Mouse (Mus musculus) megakaryocyte, embryonic 14.5 days (primary cell): ENCODE data around the gene Tgfb1i1. TPM values are rescaled to one million over a fixed set of nuclear protein-coding genes. Genes with fewer than 3 reads are reported as not detected.

Source experiments
- H3K27me3 ChIP-seq: replicated peaks from 2 replicates; pipeline ENCODE3; 2012; ENCODE audit warnings: inconsistent platforms
- H3K36me3 ChIP-seq: replicated peaks from 2 replicates; pipeline ENCODE3; 2012; ENCODE audit warnings: low read length, inconsistent platforms, mixed read lengths
- H3K4me1 ChIP-seq: 2 replicates; pipeline ENCODE4 v1.6.1; 2012; ENCODE audit warnings: inconsistent platforms
- H3K4me3 ChIP-seq: replicated peaks from 2 replicates; pipeline ENCODE3; 2012; ENCODE audit warnings: moderate library complexity, mild to moderate bottlenecking, inconsistent platforms
- H3K9me3 ChIP-seq: 2 replicates; pipeline ENCODE4 v1.6.1; 2012; ENCODE audit warnings: inconsistent platforms
- FLI1 ChIP-seq: IDR thresholded peaks from 2 replicates; pipeline ENCODE4 v1.6.1; 2012; ENCODE audit warnings: low read length, inconsistent platforms, mixed read lengths
- GATA1 ChIP-seq: IDR thresholded peaks from 3 replicates; pipeline ENCODE4 v1.6.1; 2012; ENCODE audit warnings: mixed read lengths, low read length, inconsistent platforms, borderline replicate concordance
- polyA plus RNA-seq: library from polyadenylated mRNA; stranded (reverse); fragments of >175 nt; gene quantifications from 2 replicates; pipeline ENCODE4 v1.2.3, GENCODE M21; 2012; ENCODE audit warnings: low replicate concordance; ENCODE audit not compliant: insufficient read depth

Gene Tgfb1i1
- 12.9 TPM in 2 replicates for polyA plus RNA-seq

DNA sequence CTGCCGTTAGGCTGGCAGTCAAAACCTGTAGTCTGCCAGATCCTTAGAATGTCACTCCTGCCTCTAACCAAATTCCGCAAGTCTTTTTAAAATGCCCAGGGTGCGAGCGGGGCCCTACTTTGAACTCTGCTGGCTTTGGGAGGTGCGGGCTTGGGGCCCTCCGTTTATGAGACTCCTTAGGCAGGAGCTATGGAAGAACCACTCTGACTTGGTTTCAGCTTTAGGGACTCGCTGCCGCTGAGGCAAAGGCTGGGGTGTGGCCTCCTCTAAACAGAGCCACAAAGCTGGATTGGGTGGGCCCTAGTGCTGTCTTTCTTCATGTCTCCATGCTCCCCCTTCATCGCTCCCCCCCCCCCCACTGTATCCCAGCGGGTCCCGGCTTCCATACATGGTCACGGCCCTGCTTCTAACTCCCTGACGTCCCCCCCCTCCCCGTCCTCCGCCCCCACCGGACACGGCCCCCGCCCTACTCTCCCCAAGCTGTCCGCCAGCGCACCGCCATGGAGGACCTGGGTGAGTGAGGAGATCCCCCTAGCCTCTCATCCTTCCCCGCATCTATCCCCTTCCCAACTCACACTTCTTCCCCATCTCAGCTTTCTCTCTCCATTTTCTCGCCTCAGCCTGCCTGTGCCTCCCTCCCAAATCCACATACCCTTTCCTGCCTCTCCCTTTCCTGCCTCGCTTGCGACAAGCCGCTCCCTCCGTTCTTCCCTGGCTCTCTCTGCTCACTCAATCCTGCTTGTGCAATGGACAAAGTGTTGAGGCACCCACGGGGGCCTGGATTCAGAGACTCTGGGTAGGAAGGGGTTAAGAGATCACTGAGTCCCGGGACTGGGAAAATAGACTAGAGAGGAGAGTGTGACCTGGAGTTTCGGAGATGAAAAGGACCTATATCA is at the start of gene Tgfb1i1:
Gene Tgfb1i1 (plus strand): TSS at position 317 of the 896 bp plus-strand sequence.
- H3K9me3 ChIP-seq = no peaks in the 10 kb centered on the region
- H3K36me3 ChIP-seq = peaks cover 45% of the 10 kb centered on the region
- TF ChIP-seq FLI1 = no peak
- TF ChIP-seq GATA1 = no peak
- H3K4me3 ChIP-seq = peak within 1 kb of the TSS; percentile 88
- peaks cover 21% of the 10 kb centered on the region for H3K4me1 ChIP-seq
- H3K27me3 ChIP-seq = peaks cover 22% of the 10 kb centered on the region

DNA sequence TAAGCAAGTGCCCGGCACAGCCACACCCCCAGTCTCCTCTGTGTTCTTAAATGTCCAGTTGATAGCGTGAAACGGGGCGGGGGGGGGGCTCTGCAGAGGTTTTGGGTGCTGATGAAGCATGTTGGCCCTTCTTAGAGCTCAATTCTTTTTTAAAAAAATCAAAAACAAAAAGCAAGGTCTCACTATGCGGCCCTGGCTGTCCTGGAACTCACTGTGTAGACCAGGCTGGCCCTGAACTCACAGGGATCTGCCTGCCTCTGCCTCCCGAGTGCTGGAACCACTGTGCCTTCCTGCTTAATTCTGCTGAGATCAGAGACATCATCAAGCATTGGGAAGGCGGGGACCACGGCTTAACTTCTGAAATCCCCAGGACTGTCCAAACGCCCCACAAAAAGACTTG is 45.0 kb upstream of the Tgfb1i1 start:
- Histone ChIP-seq H3K36me3 (no peaks in the 10 kb centered on the region), H3K9me3 (no peaks in the 10 kb centered on the region), H3K27me3 (peaks cover 30% of the 10 kb centered on the region), H3K4me1 (peaks cover 8% of the 10 kb centered on the region; the same call in 1 of the 2 replicates), H3K4me3 (no peak overlapping the region)
- TF ChIP-seq FLI1 (no peak), GATA1 (no peak)

DNA sequence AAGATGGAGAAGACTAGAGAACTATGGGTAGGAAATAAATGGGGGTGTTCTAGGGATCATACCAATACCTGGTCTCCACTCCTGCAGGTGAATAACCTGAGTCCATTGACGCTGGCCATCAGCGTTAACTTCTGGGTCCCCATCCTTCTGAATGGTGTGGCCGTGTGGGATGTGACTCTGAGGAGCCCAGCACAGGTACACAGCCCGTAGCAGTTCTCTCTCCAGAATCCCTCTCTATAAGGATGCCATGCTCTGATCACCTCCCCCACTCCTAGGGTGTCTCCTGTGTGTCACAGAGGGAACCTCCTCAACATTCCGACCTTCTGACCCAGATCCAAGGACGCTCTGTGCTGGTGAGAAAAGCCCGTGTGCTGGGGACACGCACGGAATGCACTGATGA is 43.5 kb upstream of the Tgfb1i1 start:
- Histone ChIP-seq H3K27me3 (peaks cover 30% of the 10 kb centered on the region), H3K9me3 (no peaks in the 10 kb centered on the region), H3K36me3 (no peaks in the 10 kb centered on the region), H3K4me3 (no peak overlapping the region), H3K4me1 (peaks cover 8% of the 10 kb centered on the region; the same call in 1 of the 2 replicates)
- TF ChIP-seq FLI1 (no peak), GATA1 (no peak)

DNA sequence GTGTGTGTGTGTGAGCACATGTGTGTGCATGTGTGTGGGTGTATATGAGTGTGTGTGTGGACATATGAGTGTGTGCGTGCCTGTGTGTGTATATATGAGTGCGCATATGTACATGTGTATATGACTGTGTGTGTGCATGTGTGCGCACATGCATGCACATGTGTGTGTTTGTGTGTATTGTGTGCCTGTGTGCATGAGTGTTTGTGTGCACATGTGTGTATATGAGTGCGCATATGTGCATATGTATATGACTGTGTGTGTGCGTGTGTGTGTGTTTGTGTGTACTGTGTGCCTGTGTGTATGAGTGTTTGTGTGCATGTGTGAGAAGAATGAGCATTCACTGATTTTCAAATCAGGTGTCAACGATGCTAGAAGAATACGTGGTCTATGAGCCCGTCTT is 42.4 kb upstream of the Tgfb1i1 start:
- TF ChIP-seq GATA1 = no peak
- no peak for TF ChIP-seq FLI1
- Histone ChIP-seq H3K9me3 (no peaks in the 10 kb centered on the region), H3K27me3 (peaks cover 23% of the 10 kb centered on the region), H3K36me3 (no peaks in the 10 kb centered on the region), H3K4me3 (no peak overlapping the region), H3K4me1 (peaks cover 8% of the 10 kb centered on the region; the same call in 1 of the 2 replicates)

DNA sequence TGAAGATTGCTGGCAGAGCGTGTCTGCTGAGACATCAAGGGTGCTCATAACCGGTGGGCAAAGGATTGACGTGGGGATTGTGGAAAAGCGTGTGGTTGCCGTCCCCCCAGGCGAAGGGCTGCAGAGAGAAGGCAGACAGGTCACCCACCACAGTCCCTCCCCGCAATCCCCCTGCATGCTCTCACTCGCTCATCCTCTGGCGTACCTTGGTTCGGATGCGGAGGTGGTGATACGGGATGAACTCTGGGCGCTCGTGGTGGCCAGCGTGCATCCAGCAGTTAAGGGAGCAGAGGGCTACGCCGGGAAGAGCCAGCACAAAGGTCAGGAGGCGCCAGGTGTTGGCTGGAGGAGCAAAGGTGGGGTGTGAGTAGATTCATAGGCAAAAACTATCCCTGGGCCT is 40.9 kb upstream of the Tgfb1i1 start:
- peaks cover 20% of the 10 kb centered on the region for H3K27me3 ChIP-seq
- H3K9me3 ChIP-seq = no peaks in the 10 kb centered on the region
- peaks cover 8% of the 10 kb centered on the region; the same call in 1 of the 2 replicates for H3K4me1 ChIP-seq
- no peaks in the 10 kb centered on the region for H3K36me3 ChIP-seq
- no peak overlapping the region for H3K4me3 ChIP-seq
- TF ChIP-seq GATA1 (no peak), FLI1 (no peak)

DNA sequence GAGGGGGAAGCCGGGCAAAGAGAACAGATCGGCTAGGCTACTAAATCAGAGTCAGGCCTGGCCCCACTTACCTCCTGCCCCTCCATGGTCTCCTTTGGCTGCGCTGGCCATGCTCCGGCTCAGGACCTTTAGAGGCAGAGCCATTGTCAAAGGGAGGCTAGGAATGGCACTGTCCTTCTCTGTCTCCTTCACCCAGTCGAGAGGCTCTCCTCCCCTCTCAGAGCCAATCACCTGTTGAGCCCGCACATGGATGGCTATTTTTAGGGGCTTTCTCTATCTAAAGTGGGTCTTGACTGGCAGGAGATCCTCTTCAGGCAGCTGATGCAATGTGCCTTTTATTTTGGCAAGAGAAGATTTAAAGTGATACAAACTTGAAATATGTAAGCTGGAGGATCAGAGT is 40.5 kb upstream of the Tgfb1i1 start, which contains the start of gene Cox6a2:
Gene Cox6a2 (minus strand): TSS at position 236 of the 400 bp plus-strand sequence.
- H3K9me3 ChIP-seq = no peaks in the 10 kb centered on the region
- H3K27me3 ChIP-seq = peaks cover 20% of the 10 kb centered on the region
- H3K4me1 ChIP-seq = peaks cover 8% of the 10 kb centered on the region; the same call in 1 of the 2 replicates
- no peaks in the 10 kb centered on the region for H3K36me3 ChIP-seq
- no peak within 1 kb of the TSS for H3K4me3 ChIP-seq
- TF ChIP-seq GATA1 = no peak
- TF ChIP-seq FLI1 = no peak

DNA sequence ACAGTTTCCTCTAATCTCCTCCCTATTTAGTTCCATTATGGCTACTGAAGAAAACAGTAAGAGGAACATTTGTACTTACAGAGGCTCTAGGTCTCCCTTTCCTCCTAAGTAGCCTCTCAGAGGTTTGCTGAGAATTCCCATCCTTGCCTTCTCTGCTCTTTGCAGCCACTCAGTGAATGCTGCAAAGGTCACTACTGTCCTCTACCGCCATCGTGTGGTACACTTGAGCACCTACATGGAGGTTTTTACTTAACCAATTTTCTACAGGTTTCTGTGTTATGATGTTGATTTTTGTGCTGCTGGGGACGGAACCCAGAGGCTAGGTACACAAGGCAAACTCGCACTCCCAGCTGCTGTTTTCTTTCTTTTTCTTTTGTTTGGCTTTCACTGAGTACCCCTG is 38.4 kb upstream of the Tgfb1i1 start:
- Histone ChIP-seq H3K4me1 (peaks cover 8% of the 10 kb centered on the region; the same call in 1 of the 2 replicates), H3K36me3 (no peaks in the 10 kb centered on the region), H3K27me3 (peaks cover 11% of the 10 kb centered on the region), H3K9me3 (no peaks in the 10 kb centered on the region), H3K4me3 (no peak overlapping the region)
- TF ChIP-seq FLI1 = no peak
- no peak for TF ChIP-seq GATA1

DNA sequence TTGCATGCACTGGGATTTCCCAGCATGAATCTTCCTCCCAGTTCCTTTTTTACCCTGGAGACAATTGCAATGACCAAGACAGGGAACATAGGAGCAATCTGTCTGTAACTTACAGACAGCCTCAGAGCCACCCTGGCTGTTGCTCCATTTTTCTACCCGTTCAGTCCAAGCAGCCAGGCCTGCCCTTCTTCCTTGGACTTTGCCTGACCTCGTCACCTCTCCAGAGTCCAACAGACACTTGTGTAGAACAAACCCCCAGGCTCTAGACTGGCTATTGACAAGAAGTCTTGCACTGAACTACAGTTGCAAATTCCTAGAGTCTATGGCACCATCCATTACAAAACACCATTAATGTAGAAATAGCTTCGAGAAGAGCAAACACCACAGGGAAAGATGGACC is 36.8 kb upstream of the Tgfb1i1 start:
- peaks cover 7% of the 10 kb centered on the region; the same call in 1 of the 2 replicates for H3K4me1 ChIP-seq
- H3K27me3 ChIP-seq = peaks cover 13% of the 10 kb centered on the region
- H3K36me3 ChIP-seq = no peaks in the 10 kb centered on the region
- no peaks in the 10 kb centered on the region for H3K9me3 ChIP-seq
- H3K4me3 ChIP-seq = no peak overlapping the region
- TF ChIP-seq GATA1 (no peak), FLI1 (no peak)

DNA sequence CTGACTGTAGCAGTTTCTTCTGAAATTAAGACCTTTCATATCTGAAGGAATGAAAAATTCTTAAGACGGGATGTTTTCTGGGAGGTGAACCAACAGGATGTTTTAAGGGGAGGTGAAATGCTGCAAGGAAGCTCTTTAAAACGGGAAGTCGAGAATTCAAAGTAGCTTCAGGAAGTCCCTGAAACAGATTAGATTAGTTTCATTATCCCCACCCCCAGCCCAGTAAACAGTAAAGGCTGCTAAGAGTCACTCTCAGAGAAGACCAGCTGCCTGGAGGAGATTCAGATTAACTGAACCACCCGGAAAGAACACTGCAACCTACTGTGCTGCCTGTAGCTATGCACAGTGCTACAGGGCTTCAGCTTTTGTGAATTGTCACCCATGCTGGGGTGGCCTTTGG is 26.7 kb upstream of the Tgfb1i1 start:
- Histone ChIP-seq H3K27me3 (peaks cover 3% of the 10 kb centered on the region), H3K4me1 (no peaks in the 10 kb centered on the region; the same call in 1 of the 2 replicates), H3K4me3 (no peak overlapping the region), H3K9me3 (peaks cover 13% of the 10 kb centered on the region), H3K36me3 (no peaks in the 10 kb centered on the region)
- TF ChIP-seq FLI1 (no peak), GATA1 (no peak)

DNA sequence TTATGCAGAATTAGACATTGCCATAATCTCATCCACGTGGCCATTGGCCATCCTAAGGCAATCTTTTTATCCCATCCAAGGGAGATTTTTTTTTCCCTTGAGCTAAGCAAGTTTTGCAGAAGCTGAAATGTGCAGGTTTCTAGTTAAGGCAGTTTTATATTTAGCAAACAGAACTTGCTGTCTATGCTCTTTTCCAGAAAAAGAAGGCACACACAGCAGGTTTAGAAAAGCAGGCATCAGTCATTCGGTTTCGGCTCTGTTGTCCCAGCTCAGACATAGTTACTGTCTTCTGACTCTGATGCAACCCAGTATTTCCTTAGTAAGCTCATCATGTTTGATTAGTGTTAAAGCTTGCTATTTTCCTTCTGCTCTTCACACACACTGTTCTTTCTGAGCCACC is 25.7 kb upstream of the Tgfb1i1 start:
- Histone ChIP-seq H3K4me3 (no peak overlapping the region), H3K27me3 (peaks cover 3% of the 10 kb centered on the region), H3K4me1 (no peaks in the 10 kb centered on the region; the same call in 1 of the 2 replicates), H3K9me3 (peaks cover 13% of the 10 kb centered on the region), H3K36me3 (no peaks in the 10 kb centered on the region)
- TF ChIP-seq GATA1 (no peak), FLI1 (no peak)
